ENCODE assay signal across 1 mouse cellular context in the genomic region with DNA sequence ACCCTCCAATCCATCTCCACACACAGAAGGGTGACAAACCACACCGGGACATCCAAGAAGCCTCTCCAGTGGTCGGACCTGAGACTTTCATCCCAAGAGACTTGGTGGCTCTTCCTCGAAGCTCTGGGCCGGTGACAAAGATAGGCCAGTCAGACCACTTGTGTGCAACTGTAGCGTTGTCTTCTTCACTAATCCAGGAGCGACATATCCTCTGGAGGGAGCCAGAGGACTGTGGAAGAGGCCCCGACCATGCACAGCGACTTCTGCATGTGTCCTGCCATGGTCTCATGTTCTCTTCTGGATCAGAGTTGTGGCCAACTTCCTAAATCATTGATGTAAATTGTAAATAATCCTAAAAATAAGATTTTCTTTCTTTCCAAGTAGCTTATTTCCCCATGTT.
TF ChIP-seq lines count a peak whose summit lies in the region.

No protein-coding gene starts in this region.

TF ChIP-seq in CH12.LX, 34 proteins besides CTCF, POLR2A, EP300 and RAD21 (continued from another document):
- TF ChIP-seq RCOR1 (conservative IDR thresholded peaks at IDR 0.05; ENCODE audit: low read depth, low read length) (no peak), PAX5 (IDR thresholded peaks at IDR 0.05; ENCODE audit: low read length) (no peak), MAX (IDR thresholded peaks at IDR 0.05; ENCODE audit: low read length) (peak; percentile 74), TBP (conservative IDR thresholded peaks at IDR 0.05; ENCODE audit: low read depth, low read length) (no peak), SMC3 (IDR thresholded peaks at IDR 0.05; ENCODE audit: low read depth, low read length) (peak; percentile 96), ELF1 (IDR thresholded peaks at IDR 0.05; ENCODE audit: low read depth, low read length) (0 out of 2 replicates have a peak, but pooled peaks have one; percentile 18), ZC3H11A (IDR thresholded peaks at IDR 0.05; ENCODE audit: low read depth, low read length) (peak; percentile 98), GABPA (IDR thresholded peaks at IDR 0.05; ENCODE audit: insufficient replicate concordance, low read depth, low read length) (no peak), ZMIZ1 (IDR thresholded peaks at IDR 0.05; ENCODE audit: low read depth, low read length) (no peak), BHLHE40 (IDR thresholded peaks at IDR 0.05; ENCODE audit: low read depth, low read length) (peak; percentile 43; the same call in 1 of the 2 replicates), JUN (IDR thresholded peaks at IDR 0.05; ENCODE audit: insufficient read depth, low read depth, low read length) (no peak)
